Mouse (Mus musculus) embryo, embryonic 10 days (tissue): ENCODE data around the gene Prr5l.

Source experiments
- DNase-seq: peaks from one replicate; pipeline ENCODE4 v3.0.0-alpha.2; 2015; ENCODE audit warnings: low spot score

Gene Prr5l

GRCm38 (mm10) chr2:101822785-101823184 lies 60.0 kb downstream of the Prr5l start:
- DNase-seq: no peak

- DNase-seq: no peak
Measured at GRCm38 (mm10) chr2:101820816-101821215, 62.0 kb downstream of the Prr5l start.

- no peak for DNase-seq
Measured at GRCm38 (mm10) chr2:101818986-101819764, 63.7 kb downstream of the Prr5l start.

- DNase-seq: no peak
Measured at GRCm38 (mm10) chr2:101816646-101817308, 66.0 kb downstream of the Prr5l start.

- peak; percentile 35 for DNase-seq
Measured at GRCm38 (mm10) chr2:101815250-101815934, 67.4 kb downstream of the Prr5l start.

- no peak for DNase-seq
Measured at GRCm38 (mm10) chr2:101814272-101814625, 68.6 kb downstream of the Prr5l start.

- no peak for DNase-seq
Measured at GRCm38 (mm10) chr2:101813581-101814271, 69.1 kb downstream of the Prr5l start.

- no peak for DNase-seq
Measured at GRCm38 (mm10) chr2:101811925-101812324, 70.9 kb downstream of the Prr5l start.

- no peak for DNase-seq
Measured at GRCm38 (mm10) chr2:101810774-101811173, 72.1 kb downstream of the Prr5l start.

GRCm38 (mm10) chr2:101809640-101810305 lies 73.1 kb downstream of the Prr5l start:
- no peak for DNase-seq

- DNase-seq: no peak
Measured at GRCm38 (mm10) chr2:101807756-101808155, 75.1 kb downstream of the Prr5l start.

- no peak for DNase-seq
Measured at GRCm38 (mm10) chr2:101802240-101802639, 80.6 kb downstream of the Prr5l start.

- DNase-seq: peak; percentile 78
Measured at GRCm38 (mm10) chr2:101797901-101798250, 85.0 kb downstream of the Prr5l start.

GRCm38 (mm10) chr2:101797166-101797900 lies 85.5 kb downstream of the Prr5l start:
- peak; percentile 87 for DNase-seq

- DNase-seq: peak; percentile 93
Measured at GRCm38 (mm10) chr2:101796287-101797115, 86.3 kb downstream of the Prr5l start.

- DNase-seq: no peak
Measured at GRCm38 (mm10) chr2:101792130-101792529, 90.7 kb downstream of the Prr5l start.

GRCm38 (mm10) chr2:101783255-101783654 lies 99.6 kb downstream of the Prr5l start:
- no peak for DNase-seq

- DNase-seq: no peak
Measured at GRCm38 (mm10) chr2:101781357-101781777, 101.5 kb downstream of the Prr5l start.

GRCm38 (mm10) chr2:101778080-101778479 lies 104.7 kb downstream of the Prr5l start:
- no peak for DNase-seq

GRCm38 (mm10) chr2:101763503-101763902 lies 119.3 kb downstream of the Prr5l start:
- DNase-seq: no peak
